Mouse (Mus musculus): ENCODE data around the gene Ptpn5. TPM values are rescaled to one million over a fixed set of nuclear protein-coding genes. Genes with fewer than 3 reads are reported as not detected.

Gene Ptpn5
- polyA plus RNA-seq, 1 experiment from 2014 or later: 1.3 TPM

DNA sequence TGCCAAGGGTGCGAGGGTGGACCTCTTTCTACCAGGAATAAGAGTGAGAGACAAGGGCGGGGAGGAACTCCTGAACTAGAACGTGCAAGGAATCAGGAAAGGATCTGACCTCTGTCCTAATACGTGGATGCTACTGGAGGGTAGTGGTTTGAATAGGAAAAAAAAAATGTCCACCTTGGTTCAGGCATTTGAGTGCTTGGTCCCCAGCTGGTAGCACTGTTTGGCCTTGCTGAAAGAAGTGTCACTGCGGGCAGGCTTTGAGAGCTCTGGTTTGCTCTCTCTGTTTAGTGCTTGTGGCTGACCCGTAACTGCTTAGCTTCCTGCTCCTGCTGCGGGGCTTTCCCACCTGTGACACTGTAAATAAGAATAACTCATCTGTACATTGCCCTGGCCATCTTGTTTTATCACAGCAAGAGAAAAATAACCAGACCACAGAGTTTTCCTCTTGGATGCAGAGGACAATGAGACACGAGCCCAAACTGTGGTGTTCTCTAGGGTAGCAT, 6.4 kb upstream of the Ptpn5 start:
- Histone ChIP-seq H3K27me3 (replicated peaks) (peaks cover 3% of the 10 kb centered on the region), H3K36me3 (no peaks in the 10 kb centered on the region), H3K27ac (no peak overlapping the region), H3K9ac (no peak overlapping the region), H3K4me2 (no peak overlapping the region), H3K4me3 (replicated peaks) (no peak overlapping the region), H3K4me1 (no peaks in the 10 kb centered on the region), H3K9me3 (no peaks in the 10 kb centered on the region)
- ATAC-seq (ENCODE audit: insufficient read depth, low FRiP score, low read depth): no peak
- WGBS: 75% methylated on average over 8 of the region's 8 CpGs

DNA sequence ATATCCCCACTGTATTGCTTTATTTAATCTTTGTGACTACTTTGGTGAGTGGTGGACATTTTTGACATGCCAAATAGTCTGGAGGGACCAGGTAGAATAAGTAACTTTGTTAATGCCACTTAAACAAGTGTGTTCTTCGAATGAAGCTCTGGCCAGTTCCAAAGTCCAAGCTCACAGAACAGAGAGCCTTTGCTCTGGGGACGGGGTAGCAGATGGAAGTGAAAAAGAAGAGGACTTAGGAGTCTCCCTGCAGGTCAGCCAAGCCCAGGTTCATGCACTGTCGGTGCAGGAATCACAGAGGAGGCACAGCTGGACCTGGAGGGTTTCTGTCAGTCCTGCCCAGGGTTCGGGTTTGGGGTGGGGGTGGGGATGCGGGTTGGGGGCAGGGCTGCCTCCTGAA, 1.1 kb upstream of the Ptpn5 start:
- Histone ChIP-seq H3K4me1 (0 out of 2 replicates have a peak, but pooled peaks cover 7% of the 10 kb centered on the region), H3K4me3 (replicated peaks) (no peak overlapping the region), H3K9me3 (no peaks in the 10 kb centered on the region), H3K9ac (no peak overlapping the region), H3K27ac (no peak overlapping the region), H3K36me3 (no peaks in the 10 kb centered on the region), H3K4me2 (no peak overlapping the region), H3K27me3 (replicated peaks) (peaks cover 49% of the 10 kb centered on the region)
- WGBS: 40% methylated on average over 5 of the region's 5 CpGs
- no peak for ATAC-seq (ENCODE audit: insufficient read depth, low FRiP score, low read depth)

DNA sequence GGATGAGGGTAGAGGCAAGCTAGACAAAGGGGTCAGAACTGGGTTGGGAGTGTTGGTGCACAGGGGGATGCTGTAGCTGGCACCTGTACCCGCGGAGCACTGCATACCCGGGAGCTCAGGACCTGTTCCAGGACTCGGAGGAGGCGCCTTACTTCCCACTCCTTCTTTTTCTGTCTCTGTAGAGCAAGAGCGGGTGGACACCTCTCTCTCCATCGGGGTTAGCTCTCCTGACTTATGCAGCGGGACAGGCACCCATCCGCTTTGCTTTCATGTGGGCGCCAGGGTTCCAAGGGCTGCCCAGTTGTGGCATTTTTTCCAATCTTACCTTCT, 588 bp downstream of the Ptpn5 start:
- WGBS: under 1% methylated on average over 10 of the region's 10 CpGs
- H3K9me3 ChIP-seq: no peaks in the 10 kb centered on the region
- ATAC-seq (ENCODE audit: insufficient read depth, low FRiP score, low read depth): no peak
- H3K27me3 ChIP-seq (replicated peaks): peaks cover 49% of the 10 kb centered on the region
- no peaks in the 10 kb centered on the region for H3K36me3 ChIP-seq
- H3K27ac ChIP-seq: no peak overlapping the region
- peak overlapping the region; percentile 99 for H3K4me2 ChIP-seq
- 0 out of 2 replicates have a peak, but pooled peaks cover 7% of the 10 kb centered on the region for H3K4me1 ChIP-seq
- peak overlapping the region; percentile 51 for H3K4me3 ChIP-seq (replicated peaks)
- no peak overlapping the region for H3K9ac ChIP-seq

DNA sequence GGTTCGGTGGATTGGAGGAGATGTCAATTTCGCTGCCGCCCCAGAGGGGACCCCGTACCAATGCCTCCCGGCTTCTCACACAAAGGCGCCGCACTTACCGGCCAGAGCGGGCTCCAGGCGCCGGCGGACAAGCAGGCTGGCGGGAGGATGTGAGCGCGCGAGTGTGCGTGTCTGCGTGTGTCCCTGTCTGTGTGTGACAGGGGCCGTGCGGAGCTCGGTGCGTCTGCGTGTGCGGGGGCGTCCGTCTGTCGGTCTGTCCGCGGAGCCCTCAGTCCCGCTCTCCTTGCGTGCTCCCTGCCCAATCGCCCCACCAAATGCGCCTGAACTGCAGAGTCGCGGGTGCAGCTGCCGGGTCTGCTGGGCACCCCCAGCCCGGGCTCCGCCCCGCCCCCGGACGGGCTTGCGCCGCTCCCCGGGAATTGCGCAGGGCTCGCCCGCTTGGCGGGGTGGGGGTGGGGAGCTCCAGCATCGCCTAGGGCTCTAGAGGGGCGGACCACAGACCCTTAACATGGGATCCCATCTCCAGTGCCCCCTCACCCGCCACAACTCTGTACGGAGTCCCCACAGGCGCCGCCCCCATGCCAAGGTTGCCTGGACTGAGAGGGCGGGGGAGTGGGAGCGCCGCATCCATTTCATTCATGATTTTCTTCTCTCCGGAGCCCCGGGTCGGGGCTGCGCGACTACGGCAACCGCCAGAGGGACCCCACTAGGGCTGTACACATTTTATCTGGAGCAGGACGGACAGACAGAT, 1.1 kb downstream of the Ptpn5 start:
- H3K9ac ChIP-seq: no peak overlapping the region
- under 1% methylated on average over 65 of the region's 65 CpGs for WGBS
- no peaks in the 10 kb centered on the region for H3K36me3 ChIP-seq
- H3K27me3 ChIP-seq (replicated peaks): peaks cover 49% of the 10 kb centered on the region
- no peaks in the 10 kb centered on the region for H3K9me3 ChIP-seq
- H3K4me3 ChIP-seq (replicated peaks): peak overlapping the region; percentile 51
- H3K27ac ChIP-seq: no peak overlapping the region
- peak; percentile 32; the same call in 1 of the 2 replicates for ATAC-seq (ENCODE audit: insufficient read depth, low FRiP score, low read depth)
- H3K4me2 ChIP-seq: peak overlapping the region; percentile 99
- 0 out of 2 replicates have a peak, but pooled peaks cover 7% of the 10 kb centered on the region for H3K4me1 ChIP-seq

DNA sequence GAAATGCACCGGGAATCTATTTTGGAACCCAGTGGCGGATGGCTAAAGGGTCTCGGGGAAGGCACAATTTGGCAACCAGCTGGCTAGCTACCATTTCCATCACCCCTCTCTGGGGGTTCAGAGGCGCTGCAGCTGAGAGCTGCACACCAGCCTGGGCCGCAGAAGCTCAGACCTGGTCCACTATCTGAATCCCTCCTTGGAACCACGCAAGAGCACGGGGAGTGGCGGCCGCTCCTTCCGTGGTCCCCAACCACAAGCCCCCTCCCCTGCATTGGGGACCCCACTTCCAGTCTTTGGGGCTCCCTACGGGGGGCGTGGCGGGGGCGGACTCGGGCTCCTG, 1.7 kb downstream of the Ptpn5 start:
- no peaks in the 10 kb centered on the region for H3K9me3 ChIP-seq
- no peak for ATAC-seq (ENCODE audit: insufficient read depth, low FRiP score, low read depth)
- no peak overlapping the region for H3K27ac ChIP-seq
- H3K36me3 ChIP-seq: no peaks in the 10 kb centered on the region
- H3K27me3 ChIP-seq (replicated peaks): peaks cover 49% of the 10 kb centered on the region
- peak overlapping the region; percentile 51 for H3K4me3 ChIP-seq (replicated peaks)
- H3K4me2 ChIP-seq: peak overlapping the region; percentile 99
- H3K9ac ChIP-seq: no peak overlapping the region
- WGBS: 2% methylated on average over 15 of the region's 15 CpGs
- H3K4me1 ChIP-seq: 0 out of 2 replicates have a peak, but pooled peaks cover 7% of the 10 kb centered on the region

DNA sequence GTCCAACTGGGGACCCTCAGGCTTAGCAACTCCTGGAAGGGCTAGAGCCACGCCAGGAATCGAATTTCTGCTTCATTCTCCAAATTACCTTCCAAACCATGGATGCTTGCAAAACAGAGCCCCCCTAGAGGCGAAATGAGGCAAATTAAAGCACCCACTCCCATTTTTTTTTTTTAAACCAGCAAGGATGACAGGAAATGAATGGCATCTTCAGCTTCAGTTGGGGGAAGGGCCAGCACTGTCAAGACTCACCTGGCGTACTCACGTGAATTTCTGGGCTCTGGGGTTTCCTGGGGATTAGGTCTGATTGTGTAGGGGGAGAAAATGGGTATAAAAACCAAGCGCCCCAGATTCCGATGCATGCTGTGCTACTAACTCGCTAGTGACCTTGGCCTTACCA, 2.2 kb downstream of the Ptpn5 start:
- ATAC-seq (ENCODE audit: insufficient read depth, low FRiP score, low read depth): no peak
- Histone ChIP-seq H3K27ac (no peak overlapping the region), H3K4me2 (no peak overlapping the region), H3K36me3 (no peaks in the 10 kb centered on the region), H3K4me1 (0 out of 2 replicates have a peak, but pooled peaks cover 7% of the 10 kb centered on the region), H3K4me3 (replicated peaks) (no peak overlapping the region), H3K9me3 (no peaks in the 10 kb centered on the region), H3K27me3 (replicated peaks) (peaks cover 49% of the 10 kb centered on the region), H3K9ac (no peak overlapping the region)
- 34% methylated on average over 8 of the region's 8 CpGs for WGBS

DNA sequence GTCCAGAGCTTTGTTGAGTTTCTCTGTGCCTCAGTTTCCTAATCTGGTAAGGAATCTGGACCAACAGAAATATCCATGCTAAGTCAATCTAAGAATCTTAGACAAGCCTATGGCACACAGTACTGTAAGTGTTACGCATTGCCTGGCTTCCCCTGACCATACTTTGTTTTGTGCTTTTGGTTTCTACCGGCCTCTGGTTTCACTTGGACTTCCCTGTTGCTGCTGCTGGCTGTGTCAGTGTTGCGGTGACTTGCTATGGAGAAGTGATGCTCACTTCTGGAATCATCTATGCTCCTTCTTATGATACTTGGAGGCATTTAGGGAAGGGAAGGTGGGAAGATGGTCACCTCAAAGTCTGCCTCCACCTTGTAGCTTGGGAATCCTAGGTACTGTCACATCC, 11.5 kb downstream of the Ptpn5 start:
- 85% methylated on average over 3 of the region's 3 CpGs for whole genome bisulfite sequencing
- H3K27me3 ChIP-seq (replicated peaks): no peaks in the 10 kb centered on the region
- no peaks in the 10 kb centered on the region for H3K36me3 ChIP-seq
- no peak overlapping the region for H3K4me2 ChIP-seq
- no peaks in the 10 kb centered on the region for H3K4me1 ChIP-seq
- no peak overlapping the region for H3K4me3 ChIP-seq (replicated peaks)
- ATAC-seq (ENCODE audit: insufficient read depth, low FRiP score, low read depth): no peak
- H3K9ac ChIP-seq: no peak overlapping the region
- no peaks in the 10 kb centered on the region for H3K9me3 ChIP-seq
- H3K27ac ChIP-seq: no peak overlapping the region

DNA sequence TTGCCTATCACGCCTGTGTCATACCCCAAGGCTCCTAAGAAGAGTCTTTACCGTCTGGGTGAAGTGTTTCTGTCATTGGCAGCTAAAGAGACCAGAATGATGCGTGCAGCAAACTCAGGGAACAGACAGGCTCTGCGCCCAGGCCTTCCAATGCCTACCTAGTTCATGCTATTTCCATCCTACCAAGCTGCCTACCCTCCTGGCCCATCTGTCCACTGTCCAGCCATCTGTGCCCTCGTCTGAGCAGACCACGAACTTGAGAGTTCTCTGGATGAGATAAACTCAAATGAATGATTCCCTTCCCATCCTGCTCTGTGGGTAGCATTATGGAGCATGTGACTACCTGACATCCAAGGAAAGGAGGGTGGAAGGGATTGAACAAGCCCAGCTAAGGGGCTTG, 16.8 kb downstream of the Ptpn5 start:
- Histone ChIP-seq H3K4me2 (no peak overlapping the region), H3K27ac (no peak overlapping the region), H3K9ac (no peak overlapping the region), H3K36me3 (no peaks in the 10 kb centered on the region), H3K4me1 (no peaks in the 10 kb centered on the region), H3K4me3 (replicated peaks) (no peak overlapping the region), H3K9me3 (no peaks in the 10 kb centered on the region), H3K27me3 (replicated peaks) (no peaks in the 10 kb centered on the region)
- ATAC-seq (ENCODE audit: insufficient read depth, low FRiP score, low read depth): no peak
- 78% methylated on average over 6 of the region's 6 CpGs for WGBS

DNA sequence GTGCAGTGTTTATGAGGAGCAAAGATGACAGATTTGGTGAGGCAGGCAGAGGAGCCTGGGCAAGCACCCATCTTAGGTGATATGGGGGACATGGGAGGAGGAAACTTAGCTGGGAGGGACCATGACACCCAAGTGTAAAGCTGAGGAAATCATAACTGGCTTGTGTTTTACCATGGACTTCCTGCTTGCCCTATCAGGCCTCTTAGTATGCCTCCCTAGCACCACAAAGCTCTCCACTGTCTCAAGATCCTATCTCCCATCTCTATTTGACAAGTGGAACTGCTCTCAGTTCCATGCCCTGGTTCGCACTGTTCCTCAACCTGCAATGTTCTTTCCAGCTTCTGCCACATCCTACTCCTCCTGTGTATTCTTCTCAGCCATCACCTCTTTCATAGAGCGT, 18.0 kb downstream of the Ptpn5 start:
- no peak overlapping the region for H3K9ac ChIP-seq
- no peak for ATAC-seq (ENCODE audit: insufficient read depth, low FRiP score, low read depth)
- 83% methylated on average over 2 of the region's 2 CpGs for WGBS

DNA sequence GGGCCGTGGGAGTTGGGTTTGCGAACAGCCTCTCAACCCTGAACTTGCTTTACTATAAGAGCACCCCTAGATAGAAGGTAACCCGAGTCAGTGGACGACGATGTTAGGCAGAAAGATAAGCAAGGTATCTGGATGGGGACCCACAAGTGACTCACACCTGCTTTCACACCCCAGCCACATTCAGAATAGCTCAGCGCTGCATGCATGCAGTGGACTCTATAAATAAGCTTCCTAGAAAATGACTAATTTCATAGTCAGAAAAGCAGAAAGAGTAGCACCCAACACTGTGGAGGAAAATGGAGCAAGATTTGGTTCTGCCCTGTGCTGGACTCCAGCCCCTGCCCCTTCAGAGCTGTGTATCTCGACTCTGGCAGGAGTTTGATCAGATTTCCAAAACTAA, 20.1 kb downstream of the Ptpn5 start:
- Histone ChIP-seq H3K9ac (no peak overlapping the region), H3K9me3 (no peaks in the 10 kb centered on the region), H3K4me3 (replicated peaks) (no peak overlapping the region), H3K36me3 (no peaks in the 10 kb centered on the region), H3K27ac (no peak overlapping the region), H3K4me2 (no peak overlapping the region), H3K27me3 (replicated peaks) (no peaks in the 10 kb centered on the region), H3K4me1 (no peaks in the 10 kb centered on the region)
- no peak for ATAC-seq (ENCODE audit: insufficient read depth, low FRiP score, low read depth)
- 77% methylated on average over 7 of the region's 7 CpGs for WGBS

More for the DNA sequence above, 18.0 kb downstream of the Ptpn5 start:
- no peaks in the 10 kb centered on the region for H3K4me1 ChIP-seq
- H3K27me3 ChIP-seq (replicated peaks): no peaks in the 10 kb centered on the region
- H3K4me3 ChIP-seq (replicated peaks): no peak overlapping the region
- H3K36me3 ChIP-seq: no peaks in the 10 kb centered on the region
- H3K4me2 ChIP-seq: no peak overlapping the region
- H3K27ac ChIP-seq: no peak overlapping the region
- H3K9me3 ChIP-seq: no peaks in the 10 kb centered on the region

DNA sequence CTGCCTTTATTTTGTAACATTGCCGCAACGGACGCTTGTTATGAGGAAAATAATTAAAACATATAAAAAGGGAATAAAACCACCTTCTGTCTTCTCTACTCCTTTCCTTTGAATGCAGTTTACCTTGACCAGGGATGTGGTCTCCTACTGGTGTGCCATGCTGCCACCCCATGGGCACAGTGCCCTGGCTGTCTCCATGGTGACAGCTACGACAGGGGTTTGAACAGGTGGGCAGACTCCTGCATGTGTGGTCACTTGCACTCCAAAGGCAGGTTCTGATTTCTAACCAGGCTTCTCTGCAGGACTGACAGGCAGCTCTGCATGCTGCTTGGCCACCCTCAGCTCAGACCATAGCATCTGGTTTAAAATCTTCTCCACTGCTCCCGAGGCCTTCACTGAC, 21.4 kb downstream of the Ptpn5 start:
- H3K4me1 ChIP-seq: no peaks in the 10 kb centered on the region
- 85% methylated on average over 5 of the region's 5 CpGs for WGBS
- no peak overlapping the region for H3K4me3 ChIP-seq (replicated peaks)
- H3K9me3 ChIP-seq: no peaks in the 10 kb centered on the region
- no peak overlapping the region for H3K27ac ChIP-seq
- H3K36me3 ChIP-seq: no peaks in the 10 kb centered on the region
- no peaks in the 10 kb centered on the region for H3K27me3 ChIP-seq (replicated peaks)
- no peak overlapping the region for H3K4me2 ChIP-seq
- no peak overlapping the region for H3K9ac ChIP-seq
- ATAC-seq (ENCODE audit: insufficient read depth, low FRiP score, low read depth): no peak

DNA sequence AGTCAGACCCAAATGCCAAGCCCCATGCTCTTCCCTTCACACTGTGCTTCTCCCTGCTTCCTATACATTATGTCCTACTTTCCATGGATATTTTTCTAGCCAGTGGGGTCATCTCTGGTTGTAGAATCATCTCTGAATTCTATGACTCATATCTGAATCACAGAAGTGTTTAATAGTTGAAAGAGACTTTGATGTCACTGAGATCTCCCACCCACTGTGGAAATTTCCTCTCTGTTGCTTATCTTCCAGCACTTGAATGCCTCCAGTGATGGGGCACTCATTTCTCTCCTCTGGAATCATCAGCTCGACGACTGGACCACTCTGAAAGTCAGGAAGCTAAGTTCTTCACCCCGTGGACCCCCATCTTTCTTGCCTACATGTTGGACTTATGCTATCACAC, 22.4 kb downstream of the Ptpn5 start:
- Histone ChIP-seq H3K4me1 (no peaks in the 10 kb centered on the region), H3K9me3 (no peaks in the 10 kb centered on the region), H3K27ac (no peak overlapping the region), H3K9ac (no peak overlapping the region), H3K36me3 (no peaks in the 10 kb centered on the region), H3K27me3 (replicated peaks) (no peaks in the 10 kb centered on the region), H3K4me3 (replicated peaks) (no peak overlapping the region), H3K4me2 (no peak overlapping the region)
- ATAC-seq (ENCODE audit: insufficient read depth, low FRiP score, low read depth): no peak
- 70% methylated on average over 3 of the region's 3 CpGs for WGBS

DNA sequence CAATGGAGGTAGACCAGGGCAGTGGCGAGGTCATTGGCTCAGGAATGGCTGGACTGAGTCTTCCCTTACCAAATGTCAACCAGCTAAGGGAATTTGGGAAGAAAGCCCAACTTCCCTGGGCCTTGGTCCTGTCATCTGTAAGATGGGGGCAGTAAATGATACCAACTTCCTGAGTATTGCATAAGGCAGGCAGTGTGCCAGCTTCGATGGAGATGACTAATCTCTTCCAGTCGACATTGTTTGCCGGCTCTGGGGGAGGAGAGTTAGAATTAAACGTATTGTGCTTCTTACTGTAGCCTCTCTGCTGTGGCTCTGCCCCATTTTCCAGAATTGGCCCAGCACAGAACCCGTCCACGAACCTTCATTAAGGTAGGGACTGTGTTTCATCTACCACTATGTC, 23.0 kb downstream of the Ptpn5 start:
- no peaks in the 10 kb centered on the region for H3K27me3 ChIP-seq (replicated peaks)
- no peak for ATAC-seq (ENCODE audit: insufficient read depth, low FRiP score, low read depth)
- H3K4me3 ChIP-seq (replicated peaks): no peak overlapping the region
- no peaks in the 10 kb centered on the region for H3K36me3 ChIP-seq
- WGBS: 57% methylated on average over 7 of the region's 7 CpGs
- H3K9ac ChIP-seq: no peak overlapping the region
- no peak overlapping the region for H3K4me2 ChIP-seq
- H3K27ac ChIP-seq: no peak overlapping the region
- H3K9me3 ChIP-seq: no peaks in the 10 kb centered on the region
- no peaks in the 10 kb centered on the region for H3K4me1 ChIP-seq

Measured in stomach, embryonic 15.5 days (tissue).